Mouse (Mus musculus) heart, postnatal 10 days (tissue): Measurements from ENCODE around the gene Snai3. TPM values are rescaled to one million over a fixed set of nuclear protein-coding genes. Genes with fewer than 3 reads are reported as not detected.

Source experiments
- DNase-seq, 2 experiments: peaks; one replicate each; pipeline ENCODE4 v3.0.0; 2021
- intact Hi-C: fragments of 180-260 bp; cut with DNase I; formaldehyde crosslinking; loops from one replicate; pipeline ENCODE4 v1.15.1; 2025
- total RNA-seq, 2 experiments: library from RNA; stranded (reverse); gene quantifications; 2 replicates each; pipeline ENCODE4 v1.2.3; 2021

Snai3 gene
- total RNA-seq, 2 experiments from 2014 or later: 0.52 to 0.53 TPM

GRCm38 (mm10) chr8:122461473-122462148 is 1.1 kb upstream of the Snai3 start:
- no peak for DNase-seq
- intact Hi-C loops: no loop called here

DNA sequence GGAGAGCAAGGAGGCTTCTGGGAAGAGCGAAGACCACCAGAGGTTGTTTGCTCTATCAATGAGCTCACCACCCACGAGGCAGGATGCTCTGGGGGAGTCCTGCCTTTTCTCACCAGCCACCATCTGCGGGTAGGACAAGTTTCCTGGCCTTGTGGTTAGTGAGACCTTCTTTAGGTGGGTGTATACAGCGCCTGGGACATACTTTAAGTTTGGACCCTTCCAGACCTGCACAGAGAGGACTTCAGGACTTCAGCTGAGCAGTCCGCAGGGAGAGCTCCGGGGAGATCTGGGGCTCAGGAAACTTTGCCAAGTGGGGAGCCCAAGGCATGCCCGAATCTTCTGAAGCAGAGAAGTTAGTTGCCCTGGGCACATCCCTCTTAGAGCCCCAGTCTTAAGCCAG is 543 bp downstream of the Snai3 start:
- intact Hi-C loops: no loop called here
- DNase-seq: no peak

GRCm38 (mm10) chr8:122459218-122459900 is 1.2 kb downstream of the Snai3 start:
- DNase-seq: no peak
- intact Hi-C loops: no loop called here

DNA sequence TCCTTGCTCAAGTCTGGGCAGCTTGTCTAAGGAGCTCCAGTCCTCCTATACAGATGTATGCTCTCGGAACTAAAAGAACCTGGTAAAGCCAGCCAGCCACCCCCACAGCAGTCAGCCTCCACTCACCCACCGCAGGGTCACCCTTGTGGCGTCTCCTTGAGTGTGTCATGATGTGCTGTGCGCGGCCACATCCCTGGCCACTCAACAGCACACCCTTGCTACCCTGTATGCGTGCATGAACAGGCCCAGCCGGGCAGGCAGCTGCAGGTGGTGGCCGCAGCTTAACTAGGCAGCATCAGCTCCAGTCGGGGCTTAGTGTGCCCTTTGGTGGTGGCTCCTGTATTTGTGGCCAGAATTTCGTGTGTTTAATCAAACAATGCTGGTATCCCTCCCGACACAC is 3.4 kb downstream of the Snai3 start:
- intact Hi-C loops: no loop called here
- no peak for DNase-seq

GRCm38 (mm10) chr8:122454409-122454808 is 6.1 kb downstream of the Snai3 start:
- intact Hi-C loops: no loop called here
- DNase-seq: no peak

- intact Hi-C loops: no loop called here
- DNase-seq: peak; percentile 45 to 70
Observed at GRCm38 (mm10) chr8:122452154-122452553, 8.4 kb downstream of the Snai3 start.

GRCm38 (mm10) chr8:122451161-122451703 is 9.3 kb downstream of the Snai3 start:
- peak; percentile 64 to 71 for DNase-seq
- intact Hi-C loops: no loop called here

- intact Hi-C loops: loop anchor here (2.0 to 10.0 kb wide), 2 partner anchors 32 to 170 kb away; partner anchors contain the start of genes Ctu2 and Rnf166
- no peak for DNase-seq
Observed at GRCm38 (mm10) chr8:122445203-122445602, 15.3 kb downstream of the Snai3 start.

DNA sequence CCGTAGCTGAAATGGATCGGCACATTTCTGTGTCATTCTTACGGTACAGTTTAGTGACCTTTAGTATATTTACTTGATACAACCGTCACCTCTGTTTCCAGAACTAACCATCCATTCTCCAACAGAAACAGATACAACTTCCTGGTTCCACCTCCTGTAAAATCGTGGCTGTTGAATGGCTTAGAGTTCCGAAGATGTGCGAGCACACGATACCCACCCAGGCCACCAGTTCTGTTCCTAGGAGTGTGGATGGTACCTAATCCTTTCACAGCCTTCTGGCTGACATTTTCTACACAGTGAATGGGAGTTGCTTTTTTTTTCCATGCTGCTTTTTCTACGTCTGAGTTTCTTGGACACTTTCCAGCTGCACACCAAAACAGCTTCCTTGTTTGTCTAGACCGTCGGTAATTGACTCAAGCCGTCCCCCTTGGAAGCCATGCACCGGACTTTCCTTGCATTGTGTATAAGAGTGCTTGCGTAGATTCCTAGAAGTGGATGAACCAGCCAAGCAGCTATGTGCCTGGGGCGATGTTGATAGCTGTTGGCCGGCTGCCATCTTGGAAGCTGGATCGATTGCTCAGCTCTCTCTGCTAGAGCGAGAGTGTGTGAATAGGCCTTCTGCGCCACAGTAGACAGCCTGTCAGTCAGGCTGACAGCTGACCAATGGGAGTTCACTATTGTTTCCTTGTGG is 16.3 kb downstream of the Snai3 start:
- intact Hi-C loops: loop anchor here (2.0 to 10.0 kb wide), 2 partner anchors 33 to 169 kb away; partner anchors contain the start of genes Ctu2 and Rnf166

GRCm38 (mm10) chr8:122443262-122444006 is 17.1 kb downstream of the Snai3 start, which contains the start of gene Mvd:
Gene Mvd, minus strand, starts transcription at chr8:122443422.
- DNase-seq: peak; percentile 99 to 100
- intact Hi-C loops: loop anchor here (2.0 to 10.0 kb wide), 2 partner anchors 33 to 169 kb away; partner anchors contain the start of genes Ctu2 and Rnf166

More for the DNA sequence above, 16.3 kb downstream of the Snai3 start:
- DNase-seq: peak; percentile 90 to 91

- DNase-seq: no peak
- intact Hi-C loops: loop anchor here (10.0 kb wide), 1 partner anchor 168 kb away; no protein-coding TSS in a partner anchor
Observed at GRCm38 (mm10) chr8:122442781-122443180, 17.8 kb downstream of the Snai3 start.

- intact Hi-C loops: loop anchor here (10.0 kb wide), 1 partner anchor 168 kb away; no protein-coding TSS in a partner anchor
- no peak for DNase-seq
Observed at GRCm38 (mm10) chr8:122442356-122442755, 18.2 kb downstream of the Snai3 start.

DNA sequence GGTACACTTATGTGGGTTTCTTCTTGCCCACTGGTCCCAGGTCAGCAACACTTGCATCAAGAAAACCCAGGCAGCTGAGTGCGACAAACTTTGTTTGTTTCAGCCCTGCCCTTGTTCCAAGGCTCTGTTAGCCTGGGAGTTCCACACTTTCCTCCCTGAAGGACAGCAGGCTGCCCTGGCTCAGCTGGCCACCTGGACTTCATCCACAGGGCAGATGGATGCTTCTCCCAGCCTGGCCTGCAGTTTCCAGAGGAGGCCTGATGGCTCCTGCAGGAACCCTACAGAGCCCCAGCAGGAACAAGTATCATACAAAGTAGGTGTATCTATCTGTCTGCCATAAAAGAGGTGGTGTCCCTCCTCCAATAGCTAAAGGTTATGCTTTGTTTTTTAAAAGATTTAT is 19.2 kb downstream of the Snai3 start:
- intact Hi-C loops: loop anchor here (10.0 kb wide), 1 partner anchor 167 kb away; no protein-coding TSS in a partner anchor
- DNase-seq: no peak

DNA sequence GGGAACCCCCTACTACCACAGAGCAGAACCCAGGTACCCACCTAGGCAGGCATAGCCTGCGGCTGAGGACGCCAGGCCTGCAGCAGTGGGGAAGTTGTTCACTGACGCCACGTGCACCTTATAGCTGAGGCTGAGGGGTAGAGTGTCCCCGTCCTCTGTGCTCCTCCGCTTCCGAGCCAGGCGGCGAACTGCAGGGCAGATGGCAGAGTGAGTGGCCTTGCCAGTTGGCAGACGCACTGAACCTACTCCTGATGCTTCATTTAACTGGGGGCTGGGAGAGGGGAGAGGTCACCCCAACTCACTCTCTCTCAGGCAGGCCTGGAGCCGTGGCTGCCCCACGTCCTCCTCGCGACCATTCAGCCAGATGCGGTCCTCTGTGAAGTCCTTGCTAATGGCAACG is 21.2 kb downstream of the Snai3 start:
- intact Hi-C loops: no loop called here
- no peak for DNase-seq

GRCm38 (mm10) chr8:122437708-122438331 is 22.7 kb downstream of the Snai3 start:
- intact Hi-C loops: no loop called here
- DNase-seq: no peak

DNA sequence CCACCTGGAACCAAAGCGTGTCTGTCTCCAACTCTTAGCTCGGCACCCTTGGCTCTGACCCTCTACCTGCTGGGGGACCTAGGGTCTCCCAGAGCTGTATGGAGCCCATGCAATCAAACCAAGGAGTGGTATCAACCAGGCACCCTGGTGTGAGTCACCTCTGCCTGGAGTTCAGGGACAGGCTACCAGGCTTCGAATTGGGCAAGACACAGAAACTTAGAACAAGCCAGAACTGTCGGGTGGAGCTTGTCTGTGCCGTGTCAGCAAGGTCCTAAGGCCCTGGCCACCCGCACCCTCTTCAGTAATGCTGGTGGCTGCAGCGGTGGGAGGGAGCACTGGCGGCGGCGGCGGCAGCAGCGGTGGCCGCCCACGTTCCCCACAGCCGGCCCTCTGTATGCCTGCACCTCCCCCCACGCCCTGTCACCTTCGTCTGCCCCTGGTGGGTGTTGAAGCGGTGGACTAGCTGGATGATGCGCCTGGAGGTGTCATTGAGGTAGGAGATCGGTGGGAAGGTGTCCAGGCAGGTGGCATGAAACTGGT is 23.9 kb downstream of the Snai3 start:
- intact Hi-C loops: no loop called here

DNA sequence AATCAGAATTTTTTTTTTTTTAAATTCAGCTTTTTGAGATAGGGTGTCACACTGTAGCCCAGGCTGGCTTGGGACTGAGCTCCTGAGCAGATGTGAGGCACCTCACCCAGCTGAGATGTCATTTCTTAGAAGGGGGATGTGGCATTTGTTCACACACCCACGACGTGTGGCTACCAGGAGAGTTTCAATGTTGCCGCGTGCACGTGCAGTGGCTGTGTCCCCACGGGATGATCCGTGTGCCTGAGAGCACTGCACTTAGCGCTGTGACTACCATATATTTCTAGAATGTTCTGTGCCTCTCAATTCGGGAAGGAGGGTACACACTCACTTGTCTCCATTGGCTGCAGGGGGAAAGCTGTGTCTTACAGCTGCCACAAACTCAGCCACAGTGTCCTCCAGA is 24.4 kb downstream of the Snai3 start:
- intact Hi-C loops: no loop called here
- no peak for DNase-seq

More for the DNA sequence above, 23.9 kb downstream of the Snai3 start:
- no peak for DNase-seq

DNA sequence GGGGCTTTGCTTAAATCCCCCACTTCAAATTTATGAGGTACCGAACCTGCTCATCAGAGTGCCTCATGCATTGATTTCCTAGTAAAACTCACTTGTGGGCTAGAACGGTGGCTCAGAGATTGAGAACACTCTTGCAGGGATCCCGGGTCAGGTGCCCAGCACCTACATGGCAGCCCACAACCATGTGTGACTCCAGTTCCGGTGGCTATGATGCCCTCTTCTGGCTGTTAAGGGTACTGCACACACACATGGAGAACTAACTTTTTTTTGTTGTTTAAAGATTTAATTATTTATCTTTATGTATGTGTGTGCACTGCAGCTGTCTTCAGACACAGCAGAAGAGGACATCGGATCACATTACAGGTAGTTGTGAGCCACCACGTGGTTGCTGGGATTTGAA is 25.2 kb downstream of the Snai3 start:
- DNase-seq: no peak
- intact Hi-C loops: no loop called here

DNA sequence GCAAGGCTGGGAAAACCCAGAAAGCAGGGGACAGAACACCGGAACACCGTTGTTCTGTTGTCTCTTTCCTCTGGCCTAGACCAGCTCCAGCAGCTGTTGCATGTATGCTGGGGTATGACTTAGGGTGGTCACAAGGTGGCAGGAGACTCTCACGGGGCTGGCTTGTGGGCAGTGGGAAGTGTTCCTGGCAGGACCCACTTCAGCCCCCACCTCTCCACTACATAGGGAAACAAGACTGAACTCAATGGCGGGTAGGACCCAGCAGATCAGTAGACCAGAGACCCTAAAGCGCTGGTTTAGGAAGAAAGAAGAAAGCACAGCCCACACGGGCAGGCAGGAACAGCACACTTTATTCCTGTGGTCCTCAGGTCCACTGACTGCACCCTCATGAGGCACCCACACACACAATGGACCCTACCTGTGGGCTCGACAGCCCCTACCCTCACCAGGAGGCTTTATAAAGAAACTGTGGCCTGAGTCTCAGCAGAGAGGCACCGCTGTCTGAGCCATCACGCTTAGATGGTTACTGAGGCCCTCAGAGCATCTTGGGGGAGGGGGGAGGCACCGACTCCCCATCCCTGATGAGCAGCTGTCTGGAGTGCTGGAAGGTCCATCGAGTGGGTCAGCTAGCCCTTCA is 27.1 kb downstream of the Snai3 start:
- no peak for DNase-seq
- intact Hi-C loops: no loop called here
